Mouse (Mus musculus): ENCODE data around the gene Snx13.

Gene Snx13

DNA sequence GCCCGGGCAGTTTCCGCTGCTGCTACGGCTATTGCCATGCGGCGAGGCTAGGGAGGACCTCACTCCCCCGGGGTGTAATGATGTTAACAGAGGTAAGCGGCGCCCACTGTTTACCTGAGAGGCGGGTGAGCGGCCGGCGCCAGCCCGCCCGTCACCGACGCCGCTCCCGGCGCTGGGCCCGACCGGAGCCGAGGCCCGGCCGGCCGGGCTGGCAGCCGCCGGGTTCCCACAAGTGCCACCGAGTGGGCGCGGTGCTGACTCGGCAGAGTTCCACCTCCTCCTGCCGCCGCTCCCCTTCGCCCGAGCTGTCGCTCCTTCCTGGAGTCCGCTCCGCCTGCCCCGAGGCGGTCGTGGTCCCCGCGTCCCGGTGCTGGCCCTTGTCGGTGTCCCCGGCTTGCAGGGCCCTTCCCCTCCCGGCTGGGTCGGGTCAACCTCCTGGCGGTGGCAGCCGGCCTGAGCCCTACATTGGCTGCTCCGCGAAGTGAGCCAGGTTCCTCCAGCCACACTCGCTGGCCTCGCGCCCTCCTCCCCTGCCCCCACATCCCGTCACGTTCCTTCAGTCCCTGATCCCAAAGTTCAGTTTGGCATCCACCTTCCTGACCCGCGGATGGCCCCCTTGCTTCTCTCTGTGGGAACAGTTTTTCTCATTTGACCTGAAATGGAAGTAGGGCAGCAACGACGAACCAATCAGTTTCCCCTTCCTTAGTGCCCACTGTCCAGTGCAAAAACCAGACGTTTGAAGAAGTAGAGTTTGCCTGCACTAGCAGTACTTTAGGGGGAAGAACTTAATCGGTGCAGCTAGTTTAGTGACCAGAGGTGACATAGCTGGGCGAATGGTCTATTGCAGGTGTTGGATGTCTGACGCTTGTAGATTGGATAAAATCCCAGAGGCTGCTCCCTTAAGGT is 587 bp downstream of the Snx13 start:
- DNase-seq (ENCODE audit: low read depth, low spot score), result peak; percentile 57

DNA sequence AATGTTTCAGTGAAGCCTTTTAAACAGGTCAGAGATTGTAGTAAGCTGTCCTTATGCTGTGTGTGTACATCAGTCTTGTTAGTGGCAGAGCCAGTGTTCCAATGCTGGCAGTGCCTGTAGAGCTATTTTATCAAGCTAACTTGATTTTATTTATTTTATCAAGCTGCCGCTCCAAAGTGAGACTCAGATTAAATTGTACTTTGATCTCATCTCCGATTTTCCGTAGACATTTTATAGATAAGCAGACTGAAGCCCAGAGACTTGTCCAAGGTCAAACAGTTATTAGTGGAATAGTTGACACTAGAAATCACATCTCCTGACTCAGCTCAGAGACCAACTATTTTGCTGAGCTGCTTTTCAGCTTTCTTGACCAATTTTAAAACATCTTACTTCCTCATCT is 1.9 kb downstream of the Snx13 start:
- DNase-seq (ENCODE audit: low read depth, low spot score), result no peak

DNA sequence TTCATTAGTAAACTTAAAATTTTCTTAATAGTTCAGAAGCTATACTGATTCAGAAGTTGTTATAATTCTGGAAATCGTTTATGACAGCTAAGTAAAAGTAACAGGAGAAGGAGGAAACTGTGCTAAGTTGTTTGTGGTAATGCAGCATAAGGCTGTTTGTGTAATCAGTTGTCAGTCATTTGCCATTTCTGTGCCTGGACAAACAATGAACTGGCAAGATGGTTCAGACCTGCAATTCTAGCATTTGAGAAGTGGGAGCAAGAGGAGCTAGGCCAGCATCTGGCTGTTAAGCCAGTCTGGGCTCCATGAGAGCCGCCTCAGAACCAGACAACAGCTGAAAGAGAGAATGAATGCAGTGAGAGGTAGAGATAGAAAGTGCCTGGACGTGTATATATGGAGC is 3.5 kb downstream of the Snx13 start:
- no peak for DNase-seq (ENCODE audit: low read depth, low spot score)

DNA sequence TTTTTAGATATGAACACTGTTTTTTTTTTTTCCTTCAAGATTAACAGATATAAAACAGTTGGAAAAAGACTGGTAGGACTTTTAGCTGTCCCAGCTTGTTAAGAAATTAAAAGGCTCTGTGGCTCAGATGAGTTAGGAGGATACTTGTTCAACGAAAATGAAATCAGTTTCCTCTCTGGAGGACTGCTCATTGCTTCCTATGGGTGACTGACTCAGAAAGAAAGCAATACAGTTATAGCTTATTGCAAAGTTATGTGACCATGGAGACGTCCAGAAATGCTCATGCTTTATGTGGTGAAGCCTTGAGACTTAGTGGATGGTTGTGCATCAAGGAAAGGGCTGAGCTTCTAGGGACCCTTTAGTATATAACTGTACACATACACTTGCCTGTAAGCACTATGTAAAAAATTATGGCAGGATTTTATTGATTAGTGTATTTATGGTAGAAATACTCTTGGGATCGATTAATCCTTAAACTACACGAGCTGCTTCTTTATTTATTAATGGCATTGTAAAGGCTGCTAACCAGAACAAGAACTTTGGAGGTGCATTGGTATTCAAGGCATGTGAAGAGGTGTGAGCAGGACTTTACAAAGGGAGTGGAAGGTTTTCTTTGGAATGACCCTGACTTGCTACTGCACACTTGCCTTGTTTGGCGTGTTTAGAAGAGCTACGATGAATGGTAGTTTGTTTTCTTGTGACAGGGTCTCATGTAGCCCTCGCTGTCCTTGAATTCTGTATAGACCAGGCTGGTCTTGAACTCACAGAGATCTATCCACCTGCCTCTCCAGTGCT is 4.2 kb downstream of the Snx13 start:
- no peak for DNase-seq (ENCODE audit: low read depth, low spot score)

DNA sequence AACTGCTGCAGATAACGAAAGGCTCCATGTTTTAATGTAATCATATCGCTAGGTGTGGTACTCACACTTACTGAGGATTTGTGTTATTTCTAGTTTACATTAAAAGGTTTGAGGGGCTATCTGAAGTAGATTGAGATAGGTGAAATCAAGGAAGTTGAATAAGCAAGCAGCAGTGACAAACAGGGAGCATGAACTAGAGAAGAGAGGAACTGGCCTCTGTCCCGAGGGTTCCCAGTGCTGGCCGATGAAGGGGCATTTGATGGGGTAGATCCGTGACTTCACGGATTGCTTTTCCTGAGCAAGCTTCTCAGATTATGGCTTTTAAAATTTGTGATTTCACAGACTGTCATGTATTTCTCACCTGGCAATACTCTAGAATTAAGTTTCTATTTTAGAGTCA is 7.4 kb downstream of the Snx13 start:
- no peak for DNase-seq (ENCODE audit: low read depth, low spot score)

DNA sequence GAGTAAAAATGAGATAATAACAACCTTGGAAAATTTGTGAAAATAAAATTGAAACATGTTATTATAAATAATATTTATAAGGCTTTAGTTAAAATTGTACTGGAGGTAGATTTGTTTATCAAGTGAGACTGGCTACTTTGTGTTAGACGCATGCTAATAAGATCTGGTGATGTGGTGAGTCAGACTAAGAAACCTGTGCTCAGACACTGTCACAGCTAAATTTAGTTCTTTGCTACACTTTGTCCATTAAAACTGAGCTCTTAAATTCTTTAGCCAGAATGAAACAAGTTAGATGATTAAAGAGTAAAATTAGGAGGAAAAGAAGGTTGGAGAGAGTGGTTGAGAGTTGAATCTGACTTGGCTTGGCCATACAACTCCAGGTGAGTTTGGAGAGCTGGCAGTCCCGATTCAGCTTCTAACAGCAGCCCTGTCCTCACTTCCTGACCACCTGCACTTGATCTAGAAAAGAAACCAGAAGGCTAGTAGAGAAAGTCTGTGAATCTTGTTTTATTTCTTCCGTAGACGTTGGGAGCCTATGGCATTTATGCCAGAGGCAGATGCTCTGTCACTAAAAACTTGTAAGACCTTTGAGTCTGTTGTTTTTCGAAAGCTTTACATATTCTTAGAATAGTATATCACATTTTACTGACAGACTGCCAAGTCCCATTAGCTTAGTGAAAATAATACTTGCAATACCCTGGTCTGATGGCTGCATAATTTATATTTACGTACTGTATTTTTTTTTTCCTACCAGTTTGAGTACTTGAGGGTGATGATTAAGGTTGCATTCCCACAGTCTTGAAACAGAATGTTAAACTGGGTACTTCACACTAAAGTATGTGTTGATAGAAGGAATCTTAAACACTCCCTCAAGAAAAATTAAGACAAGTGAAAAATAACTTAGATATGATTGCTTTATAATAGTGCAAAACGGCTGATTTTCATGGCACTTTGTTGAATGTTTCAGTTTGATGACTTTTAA is 8.4 kb downstream of the Snx13 start:
- no peak for DNase-seq (ENCODE audit: low read depth, low spot score)

DNA sequence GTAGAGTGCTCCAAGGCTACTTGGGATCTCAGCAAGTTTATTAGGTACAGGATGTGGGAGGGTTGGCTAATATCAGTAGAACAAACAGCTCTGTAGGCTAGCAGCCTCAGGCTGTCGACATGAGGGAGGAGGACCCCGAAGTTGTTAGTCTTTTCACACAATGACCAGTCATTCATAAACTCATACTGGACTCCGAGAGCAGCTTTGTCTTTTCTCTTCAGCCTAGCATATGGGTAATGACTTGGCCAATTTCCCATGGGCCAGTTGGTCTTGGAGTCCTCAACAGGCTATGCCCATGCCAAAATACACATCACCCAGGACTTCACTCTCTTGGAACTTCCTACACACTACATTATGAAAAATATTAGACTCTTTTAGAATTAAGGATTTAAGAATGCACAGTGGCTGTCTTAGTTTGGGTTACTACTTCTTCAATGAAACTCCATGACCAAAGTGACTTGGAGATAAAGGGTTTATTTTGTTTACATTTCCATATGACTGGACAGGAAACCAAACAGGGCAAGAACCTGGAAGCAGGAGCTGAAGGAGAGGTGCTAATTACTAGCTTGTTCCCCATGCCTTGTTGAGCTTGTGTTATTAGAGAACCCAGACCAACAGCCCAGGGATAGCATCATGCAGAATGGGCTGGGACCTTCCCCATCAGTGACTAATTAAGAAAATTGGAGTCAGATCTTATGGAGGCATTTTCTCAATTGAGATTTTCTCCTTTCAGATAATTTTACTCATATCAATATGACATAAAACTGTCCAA is 16.9 kb downstream of the Snx13 start:
- no peak for DNase-seq (ENCODE audit: low read depth, low spot score)

DNA sequence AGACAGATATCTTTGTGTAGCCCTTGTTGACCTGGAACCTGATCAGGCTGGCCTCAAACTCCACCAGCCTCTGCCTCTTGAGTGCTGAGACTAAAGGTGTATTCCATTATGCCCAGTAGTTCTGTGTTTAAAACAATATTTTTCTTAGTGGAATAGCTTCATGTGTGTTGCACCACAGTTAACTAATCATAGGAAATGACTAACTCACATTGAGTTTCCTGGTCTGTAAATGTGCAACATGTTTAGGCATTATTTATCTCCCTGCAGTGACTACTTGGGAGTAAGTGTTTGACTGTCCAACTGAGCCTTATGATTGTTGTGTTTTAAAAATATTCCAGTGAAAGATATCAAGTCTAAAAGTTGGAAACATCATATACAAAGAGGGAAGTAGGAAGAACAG is 20.6 kb downstream of the Snx13 start:
- no peak for DNase-seq (ENCODE audit: low read depth, low spot score)

DNA sequence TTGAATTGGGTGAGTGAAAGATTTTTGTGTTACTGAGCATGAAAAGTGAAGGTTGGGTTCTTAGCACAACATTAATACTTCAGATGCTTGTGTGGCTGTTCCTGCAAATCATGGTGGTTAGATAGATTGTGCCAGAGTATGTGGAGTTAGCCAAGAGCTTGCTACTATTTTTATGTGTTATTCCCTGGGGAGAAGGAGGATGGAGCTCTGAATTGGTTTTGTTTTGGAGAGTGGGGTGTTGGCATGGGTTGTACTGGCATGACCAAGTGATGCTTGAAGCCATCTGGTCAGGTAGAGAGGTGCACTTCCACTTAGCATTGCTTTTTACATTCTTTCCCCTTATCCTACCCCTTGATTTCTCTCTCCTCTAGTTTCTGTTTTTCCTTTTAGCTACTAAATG is 24.4 kb downstream of the Snx13 start:
- no peak for DNase-seq (ENCODE audit: low read depth, low spot score)

DNA sequence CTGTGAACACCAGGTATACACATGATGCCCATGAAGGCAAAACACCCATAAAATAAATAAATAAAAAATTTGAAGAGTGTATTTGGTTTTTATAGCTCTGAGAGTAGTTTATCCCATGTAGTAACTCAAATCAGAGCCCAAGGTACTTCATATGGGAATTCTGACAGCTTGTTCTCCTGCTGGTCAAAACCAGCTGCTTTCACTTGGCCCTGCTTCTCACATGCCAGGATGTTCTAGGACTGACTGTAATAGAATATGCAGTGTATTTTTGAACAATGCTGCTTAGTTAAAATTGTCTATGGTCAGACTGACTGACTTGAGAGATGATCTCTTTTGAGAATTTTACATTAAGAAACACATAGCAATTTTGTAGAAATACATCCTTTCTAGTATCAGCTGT is 25.2 kb downstream of the Snx13 start:
- DNase-seq (ENCODE audit: low read depth, low spot score), result no peak

DNA sequence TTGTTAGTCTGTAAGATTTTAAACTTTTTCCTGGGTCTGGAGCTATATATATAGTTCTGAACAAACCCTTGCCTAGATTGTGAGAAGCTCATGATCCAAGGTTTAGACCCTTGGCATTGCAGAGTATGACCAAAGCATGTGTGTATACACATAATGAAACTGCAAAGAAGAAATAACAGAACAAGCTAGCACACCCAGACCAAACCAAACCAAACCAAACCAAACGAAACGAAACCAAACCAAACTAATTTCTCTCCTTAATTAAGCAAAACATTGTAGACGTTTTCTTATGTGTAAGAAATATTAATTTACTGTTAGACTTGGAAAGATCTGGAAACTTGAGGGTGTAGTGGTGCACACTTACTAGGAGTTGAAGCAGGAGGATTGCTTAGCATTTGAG is 29.0 kb downstream of the Snx13 start:
- no peak for DNase-seq (ENCODE audit: low read depth, low spot score)

DNA sequence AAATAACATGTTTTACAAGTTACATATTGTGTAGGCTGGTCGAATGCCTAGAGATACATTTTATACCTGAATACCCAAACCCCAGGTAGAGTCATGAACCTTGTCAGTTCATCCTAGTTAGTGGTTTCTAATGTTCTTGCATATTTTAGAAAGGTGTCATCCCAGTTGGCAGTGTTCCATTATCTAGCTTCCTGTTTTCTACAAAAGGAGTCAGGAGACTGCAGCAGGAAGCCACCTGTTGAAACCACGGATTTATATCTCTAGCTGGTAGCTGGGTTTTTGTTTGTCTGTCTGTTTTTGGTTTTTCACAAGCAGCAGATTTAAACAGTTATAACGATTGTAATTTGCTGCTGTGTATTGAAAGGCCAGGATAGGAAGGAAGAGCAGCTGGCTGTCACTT is 76.6 kb downstream of the Snx13 start:
- no peak for DNase-seq (ENCODE audit: low read depth, low spot score)

DNA sequence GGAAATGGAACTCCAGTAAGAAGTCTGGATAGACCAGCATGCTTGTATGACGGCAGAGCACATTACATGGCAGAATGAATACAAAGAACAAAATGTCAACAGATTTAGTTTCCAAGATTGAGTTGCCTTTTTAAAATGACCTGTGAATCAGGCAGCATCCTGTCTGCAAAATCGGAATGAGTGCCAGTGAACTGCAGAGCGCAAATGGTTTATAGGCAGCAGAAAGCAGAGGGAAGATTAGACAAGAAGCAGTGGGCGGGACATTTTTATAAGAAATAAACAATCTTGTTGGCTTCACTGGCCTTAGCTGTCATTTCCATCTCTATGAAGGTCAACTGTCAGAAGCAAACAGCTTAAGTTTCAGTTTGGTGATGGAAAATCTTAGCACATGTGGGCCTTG is 106.2 kb downstream of the Snx13 start:
- DNase-seq (ENCODE audit: low read depth, low spot score), result no peak

DNA sequence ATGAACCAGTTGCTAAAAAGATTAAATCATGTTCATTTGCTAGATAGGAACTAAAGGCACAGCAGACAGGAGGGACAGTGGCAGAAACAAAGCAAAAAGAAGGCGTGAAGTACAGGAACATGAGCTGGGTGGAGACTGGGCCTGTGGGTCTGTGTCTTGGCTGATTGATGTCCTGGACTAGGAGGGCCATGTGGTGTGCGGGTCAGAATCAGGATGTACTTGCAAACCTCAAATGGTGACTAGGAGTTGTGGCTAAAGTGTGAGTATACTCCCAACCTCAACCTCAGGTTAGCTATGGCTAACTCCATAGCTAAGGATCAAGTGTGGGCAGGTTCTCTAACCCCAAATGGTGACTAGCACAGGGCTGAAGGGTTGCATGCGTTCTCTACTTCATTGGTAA is 107.2 kb downstream of the Snx13 start:
- DNase-seq (ENCODE audit: low read depth, low spot score), result no peak

DNA sequence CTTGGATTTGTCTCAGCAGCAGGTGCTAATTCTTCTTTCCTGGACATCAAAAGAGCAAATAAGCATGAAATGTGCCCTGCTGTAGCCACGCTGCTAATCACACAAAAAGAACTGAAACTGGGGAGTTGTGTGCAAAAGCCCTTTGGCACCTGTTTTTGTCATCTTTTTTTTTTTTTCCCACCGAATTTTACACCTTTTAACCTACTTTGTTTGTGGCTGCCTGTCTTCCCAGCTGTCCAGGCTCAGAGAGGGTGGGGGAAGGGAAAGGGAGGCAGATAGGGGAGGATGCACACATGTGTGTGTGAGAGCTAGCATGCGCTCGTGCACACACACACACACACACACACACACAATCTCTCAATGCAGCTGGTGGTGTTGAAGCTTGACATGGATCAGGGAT is 110.3 kb downstream of the Snx13 start:
- no peak for DNase-seq (ENCODE audit: low read depth, low spot score)

DNA sequence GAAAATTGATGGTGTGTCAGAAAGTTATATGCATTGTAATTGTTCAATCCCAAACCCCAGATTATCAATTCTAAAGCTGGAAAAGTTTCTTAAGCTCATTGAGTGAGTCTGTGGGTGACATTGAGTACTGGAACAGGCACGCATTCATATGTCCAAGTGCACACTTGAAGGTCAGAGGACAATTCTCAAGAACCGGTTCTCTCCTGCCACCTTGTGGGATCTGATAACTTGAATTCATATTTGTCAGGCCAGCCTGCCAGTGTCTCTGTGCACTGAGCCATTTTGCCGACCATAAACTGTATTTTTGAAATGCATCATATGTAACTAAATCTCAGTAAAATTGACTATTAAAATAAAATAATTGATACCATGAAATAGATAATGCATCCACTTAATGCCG is 114.7 kb downstream of the Snx13 start:
- DNase-seq (ENCODE audit: low read depth, low spot score), result no peak

DNA sequence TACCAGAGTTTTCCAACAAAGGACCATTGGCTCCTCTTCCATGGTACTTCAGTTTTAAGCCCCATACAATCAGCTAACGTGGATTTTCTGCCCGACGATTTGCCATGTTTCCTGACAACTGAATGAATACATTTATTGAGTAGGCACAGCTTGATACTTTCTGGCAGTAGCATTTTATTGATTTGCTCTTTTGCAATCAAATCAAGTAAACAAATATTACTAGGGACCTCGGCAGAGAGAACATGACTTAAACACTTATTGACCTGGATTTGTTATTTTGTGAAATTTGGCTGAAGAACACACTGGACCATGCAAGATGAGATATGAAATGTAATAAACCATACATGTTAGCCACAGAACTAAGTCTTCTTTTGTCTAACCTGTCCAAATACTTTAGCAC is 123.3 kb downstream of the Snx13 start:
- no peak for DNase-seq (ENCODE audit: low read depth, low spot score)

DNA sequence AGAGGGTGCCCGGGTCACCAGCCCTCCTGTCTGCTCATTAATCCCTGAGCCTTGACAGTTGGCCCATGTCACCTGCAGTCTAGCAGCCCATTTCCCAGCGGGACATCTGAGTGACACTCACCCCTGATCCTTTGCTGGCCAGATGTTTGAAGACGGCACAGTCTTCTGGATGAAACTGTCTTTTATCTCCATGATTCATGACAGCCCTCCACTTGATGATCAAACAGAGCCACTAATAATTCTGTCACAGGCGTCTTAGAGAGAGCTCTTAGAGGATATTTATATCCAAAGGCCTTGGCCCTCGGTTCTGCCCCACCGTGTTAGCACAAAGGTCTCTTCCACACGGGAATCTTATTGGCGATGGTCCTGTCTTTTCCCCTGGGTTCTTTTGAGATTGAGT is 129.0 kb downstream of the Snx13 start:
- DNase-seq (ENCODE audit: low read depth, low spot score), result no peak

DNA sequence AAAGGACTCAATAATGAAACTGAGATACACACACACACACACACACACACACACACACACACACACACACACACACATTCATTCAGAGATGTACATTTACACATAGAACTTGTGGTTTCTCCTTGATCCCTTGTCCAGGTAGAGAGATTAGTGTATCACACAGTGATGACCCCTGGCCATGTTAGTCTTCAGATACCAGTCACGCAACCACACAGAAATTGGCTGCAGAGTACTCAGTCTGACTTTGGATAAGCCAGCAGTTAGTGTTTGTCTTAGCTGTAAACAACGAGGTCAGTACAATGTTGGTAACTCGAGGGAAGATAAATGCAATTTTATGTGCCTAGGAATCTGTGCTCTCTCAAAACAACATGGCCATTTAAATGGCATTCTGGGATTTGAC is 129.6 kb downstream of the Snx13 start:
- no peak for DNase-seq (ENCODE audit: low read depth, low spot score)

DNA sequence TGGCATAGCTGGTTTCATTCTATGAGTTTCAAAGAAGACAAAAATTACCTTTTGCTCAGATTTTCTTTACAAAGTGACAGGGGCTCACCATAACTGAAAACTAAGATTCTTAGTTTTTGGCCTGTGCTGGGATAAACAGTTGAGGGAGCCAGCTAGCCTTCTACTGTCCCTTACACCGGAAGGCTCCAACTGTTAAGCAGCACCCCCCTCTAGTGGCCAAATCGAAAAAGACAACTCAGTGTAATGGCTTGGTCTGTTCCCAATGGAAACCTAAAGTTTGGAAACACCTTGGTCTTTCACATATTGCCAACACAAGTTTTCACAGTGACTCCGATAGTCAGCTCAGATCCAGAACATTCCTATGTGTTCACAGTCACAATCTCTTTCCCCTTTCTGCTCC is 135.7 kb downstream of the Snx13 start:
- peak; percentile 25 for DNase-seq (ENCODE audit: low read depth, low spot score)

DNA sequence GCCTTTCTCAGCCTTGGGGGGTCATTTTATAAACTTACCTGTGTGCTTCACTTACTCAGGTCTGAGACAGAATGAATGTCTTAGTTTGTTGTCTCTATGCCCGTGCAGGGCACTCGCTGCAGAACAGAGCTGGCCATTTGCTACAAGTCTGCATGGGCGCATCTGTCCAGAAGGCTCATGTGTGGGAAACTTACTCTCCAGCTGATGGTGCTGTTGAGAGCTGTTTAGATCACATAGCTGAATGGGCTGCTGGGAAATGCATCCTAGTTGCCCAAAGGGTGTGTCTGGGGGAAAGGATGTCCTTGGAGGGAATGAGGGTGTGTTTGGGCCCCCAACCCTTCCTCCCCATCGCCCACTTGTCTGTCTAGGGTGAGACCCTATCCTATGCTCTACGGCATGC is 137.3 kb downstream of the Snx13 start:
- DNase-seq (ENCODE audit: low read depth, low spot score), result no peak
